Mouse (Mus musculus) kidney, adult 2 months (tissue): Measurements from ENCODE around the gene Olfr402. TPM values are rescaled to one million over a fixed set of nuclear protein-coding genes. Genes with fewer than 3 reads are reported as not detected.
"Not testable (repeated sequence)": the region's sequence is repeated elsewhere in the genome, so short reads cannot be mapped to it uniquely, and the experiment has no call there.

Source experiments
- DNase-seq: peaks from one replicate; pipeline ENCODE4 v3.0.0; 2021
- H3K27ac ChIP-seq: fragments of 200-500 bp; 2 replicates; pipeline ENCODE4 v1.5.1; 2012; ENCODE audit warnings: low read depth, low read length, control low read depth, inconsistent platforms; ENCODE audit not compliant: insufficient read depth
- H3K27me3 ChIP-seq: fragments of 200-500 bp; replicated peaks from 2 replicates; pipeline ENCODE4 v1.6.1; 2012; ENCODE audit warnings: mild to moderate bottlenecking, moderate library complexity, low read length, inconsistent platforms; ENCODE audit not compliant: control insufficient read depth, insufficient read depth
- H3K36me3 ChIP-seq: fragments of 200-500 bp; 2 replicates; pipeline ENCODE4 v1.6.1; 2012; ENCODE audit warnings: mild to moderate bottlenecking, moderate library complexity, low read length, inconsistent platforms; ENCODE audit not compliant: control insufficient read depth, insufficient read depth
- H3K4me1 ChIP-seq: fragments of 200-500 bp; 2 replicates; pipeline ENCODE4 v1.6.1; 2011; ENCODE audit warnings: low read length; ENCODE audit not compliant: control insufficient read depth, insufficient read depth
- H3K4me3 ChIP-seq: fragments of 200-500 bp; 2 replicates; pipeline ENCODE4 v1.5.1; 2011; ENCODE audit warnings: mild to moderate bottlenecking, low read depth, low read length, control low read depth; ENCODE audit not compliant: insufficient read depth
- CTCF ChIP-seq: fragments of 200-500 bp; conservative IDR thresholded peaks from 2 replicates; pipeline ENCODE4 v1.5.1; 2011; ENCODE audit warnings: low read depth, mild to moderate bottlenecking, control low read depth, low read length, moderate library complexity, mixed read lengths; ENCODE audit not compliant: insufficient read depth, insufficient read length
- POLR2A ChIP-seq: fragments of 200-500 bp; IDR thresholded peaks from one replicate; pipeline ENCODE4 v1.6.1; 2011; ENCODE audit warnings: low read depth, low read length, control low read depth
- WGBS: fragments of 180-500 bp; shearing (Covaris S2); methylation state at CpG from one replicate; pipeline ENCODE4 v1.1.7; 2018; 5-methylcytosine and 5-hydroxymethylcytosine counted together
- polyA plus RNA-seq: library from polyadenylated mRNA; depleted of rRNA; stranded (reverse); fragments of >200 nt; gene quantifications from 2 replicates; pipeline ENCODE4 v1.2.3, GENCODE M21; 2012; rRNA removed

Olfr402 gene
- not detected in 2 replicates for polyA plus RNA-seq

- 56% methylated on average over 3 of the region's 3 CpGs for WGBS
- DNase-seq = no peak
- H3K27me3 ChIP-seq = no peaks in the 10 kb centered on the region
- H3K4me1 ChIP-seq = no peaks in the 10 kb centered on the region
- no peaks in the 10 kb centered on the region for H3K36me3 ChIP-seq
- no peak within 1 kb of the TSS for H3K27ac ChIP-seq
- H3K4me3 ChIP-seq = no peak within 1 kb of the TSS
- TF ChIP-seq POLR2A = no peak
- no peak for TF ChIP-seq CTCF
Measured at GRCm38 (mm10) chr11:74153229-74153628, at the start of gene Olfr402. Gene Olfr402, plus strand, starts transcription at chr11:74153529.

- no peak for DNase-seq
Measured at GRCm38 (mm10) chr11:74105066-74105465, 48.3 kb upstream of the Olfr402 start.

GRCm38 (mm10) chr11:74113412-74113811 is 39.9 kb upstream of the Olfr402 start, which contains the start of gene Olfr401:
Gene Olfr401, plus strand, starts transcription at chr11:74113712.
- no peak for DNase-seq
- no peak for TF ChIP-seq POLR2A
- H3K4me1 ChIP-seq = no peaks in the 10 kb centered on the region
- no peak within 1 kb of the TSS for H3K27ac ChIP-seq
- no peaks in the 10 kb centered on the region for H3K36me3 ChIP-seq
- H3K27me3 ChIP-seq = no peaks in the 10 kb centered on the region
- no peak within 1 kb of the TSS for H3K4me3 ChIP-seq

More at GRCm38 (mm10) chr11:74105066-74105465, 48.3 kb upstream of the Olfr402 start:
- Histone ChIP-seq H3K27ac (no peak overlapping the region), H3K4me3 (no peak overlapping the region), H3K4me1 (no peaks in the 10 kb centered on the region), H3K36me3 (no peaks in the 10 kb centered on the region), H3K27me3 (no peaks in the 10 kb centered on the region)
- 42% methylated on average over 5 of the region's 5 CpGs for WGBS
- no peak for TF ChIP-seq CTCF

GRCm38 (mm10) chr11:74140001-74140400 is 13.3 kb upstream of the Olfr402 start:
- not testable (repeated sequence) for DNase-seq, H3K27ac ChIP-seq, H3K36me3 ChIP-seq, H3K4me1 ChIP-seq, H3K4me3 ChIP-seq, H3K27me3 ChIP-seq
- 35% methylated on average over 1 of the region's 1 CpGs for WGBS

GRCm38 (mm10) chr11:74145866-74146265 is 7.5 kb upstream of the Olfr402 start:
- Histone ChIP-seq H3K36me3 (no peaks in the 10 kb centered on the region), H3K4me3 (no peak overlapping the region), H3K27me3 (no peaks in the 10 kb centered on the region; the same call in 1 of the 2 replicates), H3K4me1 (no peaks in the 10 kb centered on the region), H3K27ac (no peak overlapping the region)
- no peak for TF ChIP-seq POLR2A
- no peak for TF ChIP-seq CTCF
- DNase-seq = no peak

- TF ChIP-seq POLR2A = no peak
- TF ChIP-seq CTCF = no peak
- Histone ChIP-seq H3K27ac (no peak overlapping the region), H3K4me1 (no peaks in the 10 kb centered on the region), H3K36me3 (no peaks in the 10 kb centered on the region), H3K27me3 (no peaks in the 10 kb centered on the region), H3K4me3 (no peak overlapping the region)
- DNase-seq = no peak
Measured at GRCm38 (mm10) chr11:74168771-74169170, 15.4 kb downstream of the Olfr402 start.

GRCm38 (mm10) chr11:74183168-74183567 is 29.8 kb downstream of the Olfr402 start:
- Histone ChIP-seq H3K36me3 (no peaks in the 10 kb centered on the region), H3K4me1 (no peaks in the 10 kb centered on the region), H3K27ac (no peak overlapping the region), H3K27me3 (no peaks in the 10 kb centered on the region), H3K4me3 (no peak overlapping the region)
- peak; percentile 8 for DNase-seq
- TF ChIP-seq CTCF (no peak), POLR2A (no peak)
- 37% methylated on average over 4 of the region's 4 CpGs for WGBS

GRCm38 (mm10) chr11:74183745-74184144 is 30.4 kb downstream of the Olfr402 start:
- Histone ChIP-seq H3K4me1 (no peaks in the 10 kb centered on the region), H3K27ac (no peak overlapping the region), H3K27me3 (no peaks in the 10 kb centered on the region), H3K36me3 (no peaks in the 10 kb centered on the region), H3K4me3 (no peak overlapping the region)
- no peak for TF ChIP-seq CTCF
- no peak for TF ChIP-seq POLR2A
- WGBS = 64% methylated on average over 4 of the region's 4 CpGs
- peak; percentile 7 for DNase-seq
